Mouse (Mus musculus) Patski (cell line): Measurements from ENCODE around the gene Sox21. TPM values are rescaled to one million over a fixed set of nuclear protein-coding genes. Genes with fewer than 3 reads are reported as not detected.

Source experiments
- ATAC-seq: fragments of 100-300 bp; one replicate; pipeline ENCODE4 v1.8.0; 2021
- CTCF ChIA-PET: fragments of 350-600 bp; sonication (Branson Sonifier 250); formaldehyde crosslinking; loops from one replicate; lab custom pipeline; 2022; ENCODE audit warnings: inconsistent platforms; lab: Charles Lee
- POLR2A ChIA-PET: fragments of 350-600 bp; sonication (Branson Sonifier 250); formaldehyde crosslinking; loops from one replicate; lab custom pipeline; 2022; ENCODE audit warnings: antibody characterized with exemption, inconsistent platforms; lab: Charles Lee
- DNase-seq: peaks from one replicate; pipeline ENCODE4 v3.0.0-alpha.2; 2011; ENCODE audit warnings: low read depth, low spot score
- H3K27me3 ChIP-seq: fragments of 371-371 bp; one replicate; pipeline ENCODE4 v1.5.1; 2021
- CTCF ChIP-seq: fragments of 100-300 bp; IDR thresholded peaks from one replicate; pipeline ENCODE4 v1.5.1; 2021
- in situ Hi-C: fragments of 300-500 bp; cut with MboI; formaldehyde crosslinking; loops from 3 replicates; pipeline ENCODE4 v1.11.1; 2018; ENCODE audit warnings: low pct_unique_long_range_greater_than_20kb, mixed read lengths
- polyA plus RNA-seq: library from polyadenylated mRNA; unstranded; gene quantifications from one replicate; pipeline ENCODE4 v1.2.3, GENCODE M21; 2021

The Sox21 gene
- polyA plus RNA-seq = 0.01 TPM

- CTCF ChIA-PET = no interaction called here
- ATAC-seq (peak; percentile 29), DNase-seq (no peak)
- TF ChIP-seq CTCF = no peak
- in situ Hi-C loops = no loop called here
- peaks cover 53% of the 10 kb centered on the region for H3K27me3 ChIP-seq
- POLR2A ChIA-PET = no interaction called here
Measured at GRCm38 (mm10) chr14:118236886-118237289, at the start of gene Sox21. Gene Sox21, minus strand, starts transcription at chr14:118237030.

DNA sequence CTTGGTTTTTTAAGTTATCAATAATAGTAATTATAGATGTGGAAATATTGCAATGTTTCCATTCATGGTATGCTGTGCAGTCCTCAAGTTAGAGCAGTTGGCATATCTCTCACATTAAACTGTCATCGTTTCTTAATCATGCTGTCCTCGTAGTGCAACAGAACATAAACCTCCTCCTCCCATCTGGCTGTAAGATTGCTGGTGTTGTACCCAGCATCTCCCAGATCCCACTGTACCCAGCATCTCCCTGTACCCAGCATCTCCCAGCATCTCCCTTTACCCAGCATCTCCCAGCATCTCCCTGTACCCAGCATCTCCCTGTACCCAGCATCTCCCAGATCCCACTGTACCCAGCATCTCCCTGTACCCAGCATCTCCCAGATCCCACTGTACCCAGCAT, 49.3 kb upstream of the Sox21 start:
- peaks cover 52% of the 10 kb centered on the region for H3K27me3 ChIP-seq
- DNase-seq = no peak
- no peak for ATAC-seq
- TF ChIP-seq CTCF = no peak
- POLR2A ChIA-PET = no interaction called here
- CTCF ChIA-PET = no interaction called here
- in situ Hi-C loops = no loop called here

DNA sequence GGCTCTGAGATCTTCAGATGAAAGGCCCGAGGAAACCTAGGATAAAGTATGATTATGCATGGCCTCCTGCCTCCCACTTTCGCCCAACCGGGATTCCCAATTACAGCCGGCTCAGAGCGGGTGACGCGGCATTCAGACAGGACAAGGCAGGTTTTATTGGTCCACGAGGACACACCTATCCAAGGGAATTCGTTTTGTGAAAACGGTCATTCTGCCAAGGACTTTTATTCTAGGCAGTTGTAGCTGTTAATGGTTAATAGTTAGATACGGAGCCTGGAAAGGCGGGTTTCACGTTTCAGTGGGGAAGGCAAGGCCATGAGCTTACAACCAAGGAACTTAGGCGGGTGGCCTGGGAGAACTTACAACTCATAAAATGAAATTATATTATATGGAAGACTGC, 46.1 kb upstream of the Sox21 start:
- ChIA-PET POLR2A (no interaction called here), CTCF (no interaction called here)
- TF ChIP-seq CTCF = no peak
- no peak for DNase-seq
- in situ Hi-C loops = no loop called here
- H3K27me3 ChIP-seq = peaks cover 38% of the 10 kb centered on the region
- no peak for ATAC-seq

- TF ChIP-seq CTCF = no peak
- peaks cover 34% of the 10 kb centered on the region for H3K27me3 ChIP-seq
- ChIA-PET POLR2A (no interaction called here), CTCF (no interaction called here)
- in situ Hi-C loops = no loop called here
- ATAC-seq (no peak), DNase-seq (no peak)
Measured at GRCm38 (mm10) chr14:118282272-118282671, 45.4 kb upstream of the Sox21 start.

GRCm38 (mm10) chr14:118277704-118278498, 41.1 kb upstream of the Sox21 start:
- no peak for TF ChIP-seq CTCF
- in situ Hi-C loops = no loop called here
- DNase-seq = no peak
- H3K27me3 ChIP-seq = peaks cover 30% of the 10 kb centered on the region
- ChIA-PET POLR2A (no interaction called here), CTCF (no interaction called here)
- ATAC-seq = no peak

DNA sequence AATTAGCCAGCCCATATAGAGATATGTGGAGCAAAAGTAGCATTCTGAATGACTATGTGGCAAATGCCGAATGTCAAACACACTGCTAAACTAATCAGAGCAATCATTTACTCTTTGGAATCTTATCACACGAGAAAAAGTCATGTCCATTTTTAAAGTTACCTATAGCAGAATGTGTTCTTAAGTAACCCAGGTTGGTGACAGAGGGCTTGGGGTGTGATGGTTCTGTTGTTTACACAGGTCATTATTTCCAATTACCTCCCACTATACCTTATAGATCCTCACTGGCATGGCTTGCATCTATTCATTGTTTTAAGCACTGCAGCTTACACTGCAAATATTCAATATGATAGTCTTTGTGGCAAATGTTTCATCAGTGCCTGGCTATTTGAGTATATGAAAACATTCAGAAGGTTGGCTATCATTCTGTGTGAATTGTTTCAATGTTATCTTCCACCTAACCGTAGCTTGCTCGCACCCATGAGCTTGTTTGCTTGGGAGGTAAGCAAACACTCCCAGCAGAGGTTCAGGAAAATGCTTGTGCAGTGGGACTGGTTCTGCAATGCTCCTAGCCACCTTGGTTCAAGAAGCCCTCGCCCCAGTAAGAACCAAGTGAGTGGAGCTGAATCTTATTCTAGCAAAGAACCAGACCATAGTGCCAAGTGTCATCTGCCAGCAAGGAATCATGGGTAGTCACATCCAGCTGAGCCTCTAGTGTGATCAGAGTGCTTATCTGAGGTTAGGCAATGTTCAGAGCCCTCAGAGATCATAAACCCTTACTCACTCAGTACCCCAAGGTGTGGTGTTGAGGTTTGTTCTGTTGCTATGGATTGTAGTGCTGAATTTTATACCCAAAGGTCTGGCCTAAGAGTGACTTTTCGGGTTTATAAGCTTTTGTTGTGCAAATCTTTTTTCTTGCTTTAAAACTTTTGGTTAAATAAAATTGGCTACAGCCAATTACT, 36.0 kb upstream of the Sox21 start:
- no peak for TF ChIP-seq CTCF
- DNase-seq (no peak), ATAC-seq (no peak)
- CTCF ChIA-PET = no interaction called here
- POLR2A ChIA-PET = no interaction called here
- in situ Hi-C loops = no loop called here
- peaks cover 32% of the 10 kb centered on the region for H3K27me3 ChIP-seq

- in situ Hi-C loops = no loop called here
- H3K27me3 ChIP-seq = peaks cover 15% of the 10 kb centered on the region
- ChIA-PET CTCF (no interaction called here), POLR2A (no interaction called here)
- DNase-seq = no peak
- no peak for TF ChIP-seq CTCF
- no peak for ATAC-seq
Measured at GRCm38 (mm10) chr14:118268849-118269248, 32.0 kb upstream of the Sox21 start.

DNA sequence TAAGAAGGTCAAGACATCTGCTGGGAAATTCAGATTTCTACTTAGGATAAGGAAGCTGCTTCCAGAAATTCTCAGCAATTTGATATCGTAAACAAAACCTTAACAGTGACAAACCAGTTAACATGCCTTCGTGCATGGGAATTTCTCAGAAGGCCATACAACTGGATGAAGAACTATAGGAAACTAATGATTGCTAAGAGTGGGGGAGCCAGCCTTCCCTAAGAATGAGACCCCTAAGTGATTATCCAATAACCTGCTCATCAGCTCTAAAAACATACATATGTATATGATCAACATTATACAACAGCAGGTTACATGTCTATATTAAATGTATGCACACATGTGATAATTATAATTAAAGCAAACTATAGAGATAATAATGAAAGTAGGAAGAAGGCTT, 29.8 kb upstream of the Sox21 start, which contains the start of gene Gm9376:
Gene Gm9376 (plus strand): TSS at position 301 of the 400 bp plus-strand sequence.
- ChIA-PET POLR2A (no interaction called here), CTCF (no interaction called here)
- in situ Hi-C loops = no loop called here
- TF ChIP-seq CTCF = no peak
- ATAC-seq (no peak), DNase-seq (no peak)
- H3K27me3 ChIP-seq = peaks cover 17% of the 10 kb centered on the region

DNA sequence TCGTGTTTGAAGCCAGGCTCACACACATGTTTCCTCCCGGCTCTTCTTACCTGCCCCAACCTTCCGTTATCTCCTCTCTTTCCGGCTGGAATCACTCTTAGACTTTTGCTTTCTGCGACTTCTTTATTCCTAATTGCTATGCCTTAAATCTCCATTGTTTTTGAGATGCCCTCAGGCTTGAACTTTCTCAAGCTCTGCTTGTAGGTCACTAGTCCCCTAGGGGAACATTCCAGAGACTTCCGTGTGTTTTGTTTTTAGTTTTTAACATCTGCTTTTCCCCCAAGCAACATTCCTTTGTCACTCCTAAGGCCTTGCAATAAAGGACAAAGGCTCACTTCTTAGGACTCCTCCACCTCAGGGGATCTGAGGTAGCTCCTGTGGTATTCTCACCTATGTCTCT, 16.6 kb upstream of the Sox21 start:
- CTCF ChIA-PET = no interaction called here
- no peak for TF ChIP-seq CTCF
- H3K27me3 ChIP-seq = peaks cover 27% of the 10 kb centered on the region
- DNase-seq (no peak), ATAC-seq (no peak)
- POLR2A ChIA-PET = interaction anchor here (0.5 kb wide), 1 partner anchor 45 kb away, joined by 3 read pairs; no protein-coding TSS in a partner anchor
- in situ Hi-C loops = no loop called here

- ATAC-seq (no peak), DNase-seq (no peak)
- no peak for TF ChIP-seq CTCF
- in situ Hi-C loops = no loop called here
- peaks cover 41% of the 10 kb centered on the region for H3K27me3 ChIP-seq
- ChIA-PET POLR2A (no interaction called here), CTCF (no interaction called here)
Measured at GRCm38 (mm10) chr14:118241416-118241815, 4.6 kb upstream of the Sox21 start.

- ChIA-PET POLR2A (no interaction called here), CTCF (no interaction called here)
- H3K27me3 ChIP-seq = peaks cover 47% of the 10 kb centered on the region
- no peak for TF ChIP-seq CTCF
- ATAC-seq (no peak), DNase-seq (no peak)
- in situ Hi-C loops = no loop called here
Measured at GRCm38 (mm10) chr14:118239351-118239750, 2.5 kb upstream of the Sox21 start.
